Mouse (Mus musculus) frontal cortex, postnatal 14 days (tissue): ENCODE data around the gene Hoxd9.

Experiments used
- DNase-seq, 2 experiments: peaks; one replicate each; pipeline ENCODE4 v3.0.0; 2022; ENCODE audit warnings: low spot score in 2 of 2

Gene Hoxd9

GRCm38 (mm10) chr2:74696442-74697335 is 838 bp upstream of the Hoxd9 start:
- no peak for DNase-seq

- DNase-seq, result no peak
Measured at GRCm38 (mm10) chr2:74698201-74699052, 900 bp downstream of the Hoxd9 start.

GRCm38 (mm10) chr2:74699053-74699430 is 1.5 kb downstream of the Hoxd9 start:
- no peak for DNase-seq

GRCm38 (mm10) chr2:74699664-74700545 is 2.4 kb downstream of the Hoxd9 start:
- no peak for DNase-seq

- DNase-seq, result no peak
Measured at GRCm38 (mm10) chr2:74700546-74701112, 3.1 kb downstream of the Hoxd9 start.

GRCm38 (mm10) chr2:74701949-74702819 is 4.7 kb downstream of the Hoxd9 start:
- DNase-seq, result peak; percentile 39 to 80

GRCm38 (mm10) chr2:74702820-74703219 is 5.3 kb downstream of the Hoxd9 start:
- DNase-seq, result no peak

GRCm38 (mm10) chr2:74703317-74703716 is 5.8 kb downstream of the Hoxd9 start:
- DNase-seq, result no peak

GRCm38 (mm10) chr2:74703720-74704392 is 6.3 kb downstream of the Hoxd9 start:
- no peak for DNase-seq

- no peak for DNase-seq
Measured at GRCm38 (mm10) chr2:74704393-74704998, 7.0 kb downstream of the Hoxd9 start, which contains the start of gene Hoxd8. Gene Hoxd8, plus strand, starts transcription at chr2:74704615.

- DNase-seq, result no peak
Measured at GRCm38 (mm10) chr2:74704999-74705466, 7.5 kb downstream of the Hoxd9 start.

- DNase-seq, result no peak
Measured at GRCm38 (mm10) chr2:74705467-74706089, 8.1 kb downstream of the Hoxd9 start.

- no peak for DNase-seq
Measured at GRCm38 (mm10) chr2:74706393-74706960, 8.9 kb downstream of the Hoxd9 start.

- no peak for DNase-seq
Measured at GRCm38 (mm10) chr2:74707599-74707998, 10.1 kb downstream of the Hoxd9 start.

GRCm38 (mm10) chr2:74708676-74709075 is 11.1 kb downstream of the Hoxd9 start:
- DNase-seq, result no peak

GRCm38 (mm10) chr2:74709465-74710419 is 12.2 kb downstream of the Hoxd9 start:
- no peak for DNase-seq

GRCm38 (mm10) chr2:74710929-74711543 is 13.5 kb downstream of the Hoxd9 start:
- no peak for DNase-seq
